Mouse (Mus musculus) ES-Bruce4 (cell line): ENCODE results near the gene Camk2d. TPM values are rescaled to one million over a fixed set of nuclear protein-coding genes. Genes with fewer than 3 reads are reported as not detected.

ENCODE experiments used
- H3K27ac ChIP-seq: 2 replicates; pipeline ENCODE4 v1.5.1; 2012; ENCODE audit warnings: low read length, inconsistent platforms; ENCODE audit not compliant: insufficient read depth
- H3K27me3 ChIP-seq: 2 replicates; pipeline ENCODE4 v1.6.1; 2012; ENCODE audit warnings: mild to moderate bottlenecking, low read length, inconsistent platforms; ENCODE audit not compliant: control insufficient read depth, poor library complexity, insufficient read depth, severe bottlenecking
- H3K36me3 ChIP-seq: 2 replicates; pipeline ENCODE4 v1.6.1; 2012; ENCODE audit warnings: inconsistent platforms, mild to moderate bottlenecking, low read length, moderate library complexity; ENCODE audit not compliant: control insufficient read depth, poor library complexity, insufficient read depth, severe bottlenecking
- H3K4me1 ChIP-seq: one replicate; pipeline ENCODE4 v1.8.1; 2011; ENCODE audit warnings: low read length; ENCODE audit not compliant: control insufficient read depth, insufficient read depth
- H3K4me3 ChIP-seq: 2 replicates; pipeline ENCODE4 v1.5.1; 2011; ENCODE audit warnings: low read depth, mild to moderate bottlenecking, low read length
- H3K9ac ChIP-seq: 2 replicates; pipeline ENCODE4 v1.6.1; 2012; ENCODE audit warnings: low read depth, mild to moderate bottlenecking, inconsistent platforms; ENCODE audit not compliant: poor library complexity, severe bottlenecking
- H3K9me3 ChIP-seq: replicated peaks from 2 replicates; pipeline ENCODE4 v1.6.1; 2012; ENCODE audit warnings: mild to moderate bottlenecking, low read length, inconsistent platforms; ENCODE audit not compliant: control insufficient read depth, poor library complexity, insufficient read depth, severe bottlenecking
- CTCF ChIP-seq: IDR thresholded peaks from one replicate; pipeline ENCODE4 v1.8.1; 2011; ENCODE audit warnings: low read depth, low read length
- EP300 ChIP-seq: IDR thresholded peaks from 2 replicates; pipeline ENCODE4 v1.6.1; 2011; ENCODE audit warnings: low read depth, low read length; ENCODE audit not compliant: insufficient read depth
- POLR2A ChIP-seq: IDR thresholded peaks from one replicate; pipeline ENCODE4 v1.8.1; 2011; ENCODE audit warnings: low read length; ENCODE audit not compliant: insufficient read depth
- polyA plus RNA-seq: library from polyadenylated mRNA; stranded (reverse); fragments of >200 nt; gene quantifications from 2 replicates; pipeline ENCODE4 v1.2.4, GENCODE M21; 2011; ENCODE audit warnings: low read depth; ENCODE audit not compliant: missing spikeins, insufficient read depth, insufficient read length

The Camk2d gene
- polyA plus RNA-seq, 1 experiment, result 32.9 TPM

DNA sequence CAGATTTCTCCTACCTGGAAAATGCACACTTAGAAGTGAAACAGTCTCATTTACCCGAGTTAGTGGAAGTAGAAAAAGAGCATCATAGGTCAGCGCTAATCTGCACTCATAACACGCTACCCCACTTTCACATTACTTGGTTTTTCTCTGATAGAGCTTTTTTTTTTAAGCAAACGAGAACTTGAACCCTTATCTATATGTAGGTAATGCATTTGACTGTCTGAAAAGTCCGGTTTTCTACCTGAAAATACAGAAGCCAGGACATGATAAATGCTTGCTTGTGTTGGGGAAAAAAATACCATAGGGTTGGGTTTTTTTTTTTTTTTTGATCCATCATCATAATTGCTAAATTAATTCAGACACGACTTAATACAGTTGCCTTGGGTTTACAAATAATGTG, 206.9 kb downstream of the Camk2d start:
- no peaks in the 10 kb centered on the region for H3K4me1 ChIP-seq
- H3K4me3 ChIP-seq, result no peak overlapping the region
- H3K27me3 ChIP-seq, result no peaks in the 10 kb centered on the region
- no peak overlapping the region for H3K27ac ChIP-seq
- H3K9ac ChIP-seq, result no peak overlapping the region
- TF ChIP-seq CTCF (no peak), EP300 (no peak), POLR2A (no peak)
- no peaks in the 10 kb centered on the region for H3K36me3 ChIP-seq
- no peaks in the 10 kb centered on the region for H3K9me3 ChIP-seq

DNA sequence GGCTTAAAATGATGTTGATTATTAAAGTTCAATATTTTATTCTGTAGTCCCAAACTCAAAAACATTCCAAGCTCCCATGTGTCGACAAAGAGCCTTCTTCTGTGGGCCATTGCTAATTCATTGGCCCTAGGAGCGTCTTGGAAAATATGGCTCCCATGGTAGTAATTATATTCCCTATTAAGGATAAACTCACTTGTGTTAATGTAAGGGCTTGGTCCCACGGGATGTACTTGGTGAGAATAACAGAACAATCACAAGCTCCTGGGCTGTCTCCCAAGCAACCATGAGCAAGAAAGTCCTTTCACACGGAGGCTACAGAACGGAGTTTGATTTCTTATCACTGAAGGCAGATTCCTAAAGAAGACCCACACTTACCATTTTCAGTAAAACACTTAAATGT, 208.9 kb downstream of the Camk2d start:
- H3K27ac ChIP-seq, result no peak overlapping the region
- no peaks in the 10 kb centered on the region for H3K9me3 ChIP-seq
- TF ChIP-seq CTCF (no peak), EP300 (no peak), POLR2A (no peak)
- no peak overlapping the region for H3K4me3 ChIP-seq
- H3K27me3 ChIP-seq, result no peaks in the 10 kb centered on the region
- no peaks in the 10 kb centered on the region for H3K4me1 ChIP-seq
- no peaks in the 10 kb centered on the region for H3K36me3 ChIP-seq
- H3K9ac ChIP-seq, result no peak overlapping the region

GRCm38 (mm10) chr3:126806145-126806544, 210.0 kb downstream of the Camk2d start:
- TF ChIP-seq EP300, result no peak
- no peak for TF ChIP-seq CTCF
- Histone ChIP-seq H3K9me3 (no peaks in the 10 kb centered on the region), H3K4me3 (no peak overlapping the region), H3K4me1 (no peaks in the 10 kb centered on the region), H3K27ac (no peak overlapping the region), H3K27me3 (no peaks in the 10 kb centered on the region), H3K9ac (no peak overlapping the region), H3K36me3 (no peaks in the 10 kb centered on the region)

DNA sequence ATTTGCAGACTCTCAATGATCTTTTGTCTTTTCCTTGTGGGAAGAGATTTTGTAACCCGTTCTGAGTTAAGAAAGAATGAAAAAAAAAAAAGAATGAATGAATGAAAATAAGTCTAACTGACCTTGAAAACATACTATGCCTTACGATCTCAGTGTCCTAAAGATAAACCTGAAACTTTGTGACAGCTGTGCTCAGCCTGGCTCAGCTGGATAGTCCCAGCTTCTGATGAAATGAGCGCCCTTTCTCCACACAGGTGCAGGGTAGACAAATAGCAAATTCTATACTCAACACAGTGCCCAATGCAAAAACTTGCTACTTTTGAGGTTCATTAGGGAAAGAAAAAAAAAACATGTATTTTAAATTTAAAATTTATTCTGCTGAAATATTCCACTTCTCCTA, 213.8 kb downstream of the Camk2d start:
- Histone ChIP-seq H3K4me3 (no peak overlapping the region), H3K4me1 (no peaks in the 10 kb centered on the region), H3K36me3 (no peaks in the 10 kb centered on the region), H3K27ac (no peak overlapping the region), H3K9ac (no peak overlapping the region), H3K9me3 (no peaks in the 10 kb centered on the region), H3K27me3 (no peaks in the 10 kb centered on the region)
- TF ChIP-seq POLR2A (no peak), EP300 (no peak)

GRCm38 (mm10) chr3:126810372-126811090, 214.4 kb downstream of the Camk2d start:
- Histone ChIP-seq H3K4me1 (no peaks in the 10 kb centered on the region), H3K9me3 (no peaks in the 10 kb centered on the region), H3K4me3 (no peak overlapping the region), H3K27me3 (no peaks in the 10 kb centered on the region), H3K27ac (no peak overlapping the region), H3K36me3 (no peaks in the 10 kb centered on the region), H3K9ac (no peak overlapping the region)
- no peak for TF ChIP-seq POLR2A
- TF ChIP-seq EP300, result no peak
- TF ChIP-seq CTCF, result no peak

- Histone ChIP-seq H3K9ac (no peak overlapping the region), H3K27ac (no peak overlapping the region), H3K4me3 (no peak overlapping the region), H3K4me1 (no peaks in the 10 kb centered on the region), H3K9me3 (no peaks in the 10 kb centered on the region), H3K36me3 (no peaks in the 10 kb centered on the region), H3K27me3 (no peaks in the 10 kb centered on the region)
- no peak for TF ChIP-seq EP300
Observed at GRCm38 (mm10) chr3:126811646-126812045, 215.5 kb downstream of the Camk2d start.
